Mouse (Mus musculus) stomach, embryonic 14.5 days (tissue): ENCODE measurements around the gene Cd151. TPM values are rescaled to one million over a fixed set of nuclear protein-coding genes. Genes with fewer than 3 reads are reported as not detected.
A peak's percentile ranks its signal among the peaks of the same experiment; 100 is the strongest.

ENCODE experiments used
- ATAC-seq: fragments of 200-750 bp; cut with Nextera tagmentation; 2 replicates; pipeline ENCODE4 v1.8.0; 2017; ENCODE audit warnings: low read depth, moderate TSS enrichment; ENCODE audit not compliant: insufficient number of reproducible peaks, insufficient read depth, low FRiP score
- H3K27ac ChIP-seq: fragments of 300-500 bp; sonication (generic); 2 replicates; pipeline ENCODE4 v1.5.1; 2014; ENCODE audit warnings: mild to moderate bottlenecking, low read length, moderate library complexity, mixed read lengths
- H3K27me3 ChIP-seq: fragments of 300-500 bp; sonication (generic); 2 replicates; pipeline ENCODE4 v1.6.1; 2014; ENCODE audit warnings: low read length, control low read depth, mixed read lengths; ENCODE audit not compliant: control insufficient read depth, insufficient read depth
- H3K36me3 ChIP-seq: fragments of 300-500 bp; sonication (generic); 2 replicates; pipeline ENCODE4 v1.6.1; 2014; ENCODE audit warnings: mild to moderate bottlenecking, control low read depth, low read length, moderate library complexity, mixed read lengths; ENCODE audit not compliant: control insufficient read depth, insufficient read depth
- H3K4me1 ChIP-seq: fragments of 300-500 bp; sonication (generic); 2 replicates; pipeline ENCODE4 v1.6.1; 2014; ENCODE audit warnings: low read length, control low read depth, mixed read lengths; ENCODE audit not compliant: control insufficient read depth, insufficient read depth
- H3K4me2 ChIP-seq: fragments of 300-500 bp; sonication (generic); replicated peaks from 2 replicates; pipeline ENCODE4 v1.6.1; 2014; ENCODE audit warnings: low read depth, low read length, control low read depth
- H3K4me3 ChIP-seq: fragments of 300-500 bp; sonication (generic); 2 replicates; pipeline ENCODE4 v1.5.1; 2014; ENCODE audit warnings: low read depth, low read length, control low read depth
- H3K9ac ChIP-seq: fragments of 300-500 bp; sonication (generic); replicated peaks from 2 replicates; pipeline ENCODE4 v1.6.1; 2014; ENCODE audit warnings: low read depth, mild to moderate bottlenecking, control low read depth, low read length, moderate library complexity, mixed read lengths
- H3K9me3 ChIP-seq: fragments of 300-500 bp; sonication (generic); 2 replicates; pipeline ENCODE4 v1.6.1; 2016; ENCODE audit warnings: low read depth, low read length, control low read depth; ENCODE audit not compliant: control insufficient read depth
- WGBS: fragments of 180-500 bp; shearing (Covaris S2); extraction: QIAGEN DNeasy Blood & Tissue Kit; methylation state at CpG from one replicate; pipeline ENCODE4 v1.1.7; 2014; 5-methylcytosine and 5-hydroxymethylcytosine counted together
- polyA plus RNA-seq: library from polyadenylated mRNA; unstranded; fragments of >200 nt; fragmentation: Nextera tagmentation; extraction: Ambion mirVana; gene quantifications from 2 replicates; pipeline ENCODE4 v1.2.1, GENCODE M21; 2014

Cd151 gene
- polyA plus RNA-seq, 1 experiment from 2014 or later = 94.0 TPM

GRCm38 (mm10) chr7:141465388-141466044 lies 1.7 kb upstream of the Cd151 start:
- Histone ChIP-seq H3K4me3 (0 out of 2 replicates have a peak overlapping the region, but pooled peaks have one; percentile 11), H3K4me2 (peak overlapping the region; percentile 34; the same call in 1 of the 2 replicates), H3K4me1 (peaks cover 45% of the 10 kb centered on the region), H3K9me3 (no peaks in the 10 kb centered on the region), H3K27ac (no peak overlapping the region), H3K9ac (no peak overlapping the region), H3K27me3 (peaks cover 19% of the 10 kb centered on the region; the same call in 1 of the 2 replicates), H3K36me3 (peaks cover 9% of the 10 kb centered on the region; the same call in 1 of the 2 replicates)
- ATAC-seq = no peak
- 32% methylated on average over 10 of the region's 10 CpGs for WGBS

GRCm38 (mm10) chr7:141466045-141466394 lies 1.2 kb upstream of the Cd151 start:
- no peaks in the 10 kb centered on the region for H3K9me3 ChIP-seq
- peaks cover 19% of the 10 kb centered on the region; the same call in 1 of the 2 replicates for H3K27me3 ChIP-seq
- no peak overlapping the region for H3K4me2 ChIP-seq
- H3K27ac ChIP-seq = no peak overlapping the region
- no peak overlapping the region for H3K9ac ChIP-seq
- H3K36me3 ChIP-seq = peaks cover 14% of the 10 kb centered on the region
- no peak for ATAC-seq
- WGBS = 81% methylated on average over 7 of the region's 7 CpGs
- peaks cover 43% of the 10 kb centered on the region for H3K4me1 ChIP-seq
- H3K4me3 ChIP-seq = no peak overlapping the region

- WGBS = 52% methylated on average over 10 of the region's 10 CpGs
- Histone ChIP-seq H3K36me3 (peaks cover 20% of the 10 kb centered on the region), H3K27me3 (peaks cover 19% of the 10 kb centered on the region; the same call in 1 of the 2 replicates), H3K4me1 (peaks cover 36% of the 10 kb centered on the region), H3K27ac (peak overlapping the region; percentile 92; the same call in 1 of the 2 replicates), H3K4me2 (peak overlapping the region; percentile 87), H3K9ac (no peak overlapping the region), H3K9me3 (no peaks in the 10 kb centered on the region), H3K4me3 (peak overlapping the region; percentile 78)
- ATAC-seq = no peak
Observed at GRCm38 (mm10) chr7:141466607-141467148, 514 bp upstream of the Cd151 start.

- H3K36me3 ChIP-seq = peaks cover 31% of the 10 kb centered on the region
- H3K4me1 ChIP-seq = peaks cover 35% of the 10 kb centered on the region
- ATAC-seq = no peak
Observed at GRCm38 (mm10) chr7:141468164-141468521, 951 bp downstream of the Cd151 start.

GRCm38 (mm10) chr7:141468522-141469211 lies 1.5 kb downstream of the Cd151 start:
- peak overlapping the region; percentile 87 for H3K4me2 ChIP-seq
- H3K4me3 ChIP-seq = peak overlapping the region; percentile 78
- H3K9ac ChIP-seq = peak overlapping the region; percentile 70
- ATAC-seq = peak; percentile 68
- peaks cover 35% of the 10 kb centered on the region for H3K4me1 ChIP-seq
- 8% methylated on average over 8 of the region's 8 CpGs for WGBS
- peaks cover 31% of the 10 kb centered on the region for H3K36me3 ChIP-seq
- peaks cover 8% of the 10 kb centered on the region; the same call in 1 of the 2 replicates for H3K27me3 ChIP-seq
- peak overlapping the region; percentile 92 for H3K27ac ChIP-seq
- no peaks in the 10 kb centered on the region for H3K9me3 ChIP-seq

More at GRCm38 (mm10) chr7:141468164-141468521, 951 bp downstream of the Cd151 start:
- H3K4me2 ChIP-seq = peak overlapping the region; percentile 87
- H3K27me3 ChIP-seq = peaks cover 10% of the 10 kb centered on the region; the same call in 1 of the 2 replicates
- peak overlapping the region; percentile 70 for H3K9ac ChIP-seq
- peak overlapping the region; percentile 92 for H3K27ac ChIP-seq
- H3K4me3 ChIP-seq = peak overlapping the region; percentile 78
- H3K9me3 ChIP-seq = no peaks in the 10 kb centered on the region
- WGBS = 7% methylated on average over 5 of the region's 5 CpGs

GRCm38 (mm10) chr7:141469352-141469751 lies 2.2 kb downstream of the Cd151 start:
- peaks cover 36% of the 10 kb centered on the region for H3K4me1 ChIP-seq
- no peak overlapping the region; the same call in 1 of the 2 replicates for H3K9ac ChIP-seq
- peaks cover 31% of the 10 kb centered on the region for H3K36me3 ChIP-seq
- no peak for ATAC-seq
- peaks cover under 1% of the 10 kb centered on the region; the same call in 1 of the 2 replicates for H3K27me3 ChIP-seq
- peak overlapping the region; percentile 92; the same call in 1 of the 2 replicates for H3K27ac ChIP-seq
- WGBS = 85% methylated on average over 6 of the region's 6 CpGs
- peak overlapping the region; percentile 78; the same call in 1 of the 2 replicates for H3K4me3 ChIP-seq
- H3K4me2 ChIP-seq = peak overlapping the region; percentile 87
- H3K9me3 ChIP-seq = no peaks in the 10 kb centered on the region

GRCm38 (mm10) chr7:141469901-141470636 lies 2.9 kb downstream of the Cd151 start:
- H3K9me3 ChIP-seq = no peaks in the 10 kb centered on the region
- no peaks in the 10 kb centered on the region for H3K27me3 ChIP-seq
- no peak overlapping the region for H3K4me2 ChIP-seq
- 88% methylated on average over 18 of the region's 18 CpGs for WGBS
- peaks cover 32% of the 10 kb centered on the region for H3K4me1 ChIP-seq
- no peak overlapping the region for H3K9ac ChIP-seq
- H3K4me3 ChIP-seq = no peak overlapping the region
- peaks cover 31% of the 10 kb centered on the region for H3K36me3 ChIP-seq
- no peak for ATAC-seq
- no peak overlapping the region for H3K27ac ChIP-seq

- no peak for ATAC-seq
- H3K9me3 ChIP-seq = no peaks in the 10 kb centered on the region
- H3K4me3 ChIP-seq = no peak overlapping the region
- no peak overlapping the region for H3K27ac ChIP-seq
- WGBS = 93% methylated on average over 10 of the region's 10 CpGs
- H3K36me3 ChIP-seq = peaks cover 31% of the 10 kb centered on the region
- H3K4me1 ChIP-seq = peaks cover 28% of the 10 kb centered on the region
- no peak overlapping the region for H3K4me2 ChIP-seq
- no peak overlapping the region for H3K9ac ChIP-seq
- H3K27me3 ChIP-seq = no peaks in the 10 kb centered on the region
Observed at GRCm38 (mm10) chr7:141470637-141470944, 3.4 kb downstream of the Cd151 start.
